Mouse (Mus musculus): ENCODE results near the gene Mastl. TPM values are rescaled to one million over a fixed set of nuclear protein-coding genes. Genes with fewer than 3 reads are reported as not detected.

Mastl gene
- 0.46 and 1.6 TPM in 2 replicates for polyA plus RNA-seq (2012; rRNA removed)

DNA sequence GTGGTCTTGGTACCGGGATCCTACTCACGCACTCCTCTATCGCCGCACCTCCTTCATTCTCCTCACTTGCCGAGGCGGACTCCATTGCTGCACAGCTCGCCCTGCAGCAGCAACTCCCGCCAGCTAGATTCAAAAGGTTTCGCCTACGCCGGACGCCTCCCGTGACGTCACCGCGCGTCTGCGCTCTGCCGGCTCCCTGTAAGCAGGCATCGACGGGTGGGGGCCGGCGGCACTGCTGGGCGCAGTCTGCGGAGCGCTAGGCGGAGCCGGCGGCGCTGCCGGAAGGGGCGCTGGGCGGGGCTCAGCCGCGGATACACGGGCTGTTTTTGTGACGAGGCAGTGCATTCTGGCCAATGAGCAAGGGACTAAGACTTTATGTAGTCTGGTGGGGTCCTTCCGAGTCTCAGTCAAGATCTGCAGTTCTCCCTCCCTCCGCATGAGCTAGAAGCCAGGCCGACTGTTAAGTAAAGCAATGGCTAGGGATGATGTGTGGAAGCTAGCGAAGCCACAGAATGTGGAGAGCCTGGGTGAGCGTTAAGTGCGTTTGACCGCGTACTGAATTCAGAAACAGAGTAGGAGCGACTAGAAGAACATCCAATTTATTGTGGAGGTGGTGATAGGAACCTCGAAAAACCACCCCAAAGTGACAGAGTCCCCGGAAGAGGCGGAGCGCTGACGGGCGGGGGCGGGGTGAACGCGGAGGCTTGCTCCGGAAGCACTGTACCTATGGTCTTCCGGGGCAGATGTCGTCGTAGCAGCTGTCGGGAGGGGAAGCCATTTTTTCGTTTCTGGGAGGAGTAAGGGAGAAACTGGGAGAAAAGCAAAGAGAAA lies at the start of gene Mastl, which contains the start of gene Yme1l1:
Gene Mastl (minus strand): TSS at position 248 of the 831 bp plus-strand sequence.
Gene Yme1l1 (plus strand): TSS at position 593 of the 831 bp plus-strand sequence.
- DNase-seq (ENCODE audit: low read depth, low spot score): peak; percentile 79
- WGBS: 1% methylated on average over 61 of the region's 61 CpGs

DNA sequence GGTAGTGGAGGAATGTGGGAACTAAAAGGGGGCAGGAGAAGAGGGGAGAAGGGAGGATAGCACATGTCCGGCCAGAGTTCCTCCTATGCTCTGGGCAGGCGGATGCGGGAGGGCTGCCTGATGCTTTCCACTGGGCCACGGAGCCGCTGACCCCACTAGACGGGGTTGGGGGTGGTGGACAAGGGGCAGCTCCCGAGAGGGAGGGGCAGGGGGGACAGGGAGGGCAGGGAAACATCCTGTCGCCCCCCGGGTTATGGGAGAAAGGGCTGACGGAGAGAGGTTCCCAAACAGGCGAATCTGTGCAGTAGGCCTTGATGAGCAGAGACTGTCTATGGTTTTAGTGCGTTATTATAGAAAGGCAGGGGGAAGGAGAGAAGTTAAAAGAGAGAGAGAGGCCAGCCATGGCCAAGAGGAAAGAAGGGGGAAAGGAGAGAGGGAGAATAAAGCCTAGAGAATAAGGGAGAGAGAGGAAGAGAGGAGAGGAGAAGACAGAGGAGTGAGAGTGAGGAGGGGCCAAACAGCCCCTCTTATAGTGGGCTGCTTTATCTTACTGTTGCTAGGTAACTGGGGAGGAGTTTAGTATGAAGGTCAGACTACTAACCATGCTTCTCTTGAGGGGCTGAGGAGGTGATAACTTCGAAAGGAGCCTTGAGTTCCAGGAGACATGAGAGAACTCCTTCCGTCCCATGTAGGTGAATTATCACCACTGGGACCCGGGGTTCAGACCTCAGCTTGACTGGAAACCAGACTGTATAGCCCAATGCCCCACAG lies 47.3 kb upstream of the Mastl start:
- WGBS: 65% methylated on average over 15 of the region's 15 CpGs
- no peak for DNase-seq (ENCODE audit: low read depth, low spot score)

DNA sequence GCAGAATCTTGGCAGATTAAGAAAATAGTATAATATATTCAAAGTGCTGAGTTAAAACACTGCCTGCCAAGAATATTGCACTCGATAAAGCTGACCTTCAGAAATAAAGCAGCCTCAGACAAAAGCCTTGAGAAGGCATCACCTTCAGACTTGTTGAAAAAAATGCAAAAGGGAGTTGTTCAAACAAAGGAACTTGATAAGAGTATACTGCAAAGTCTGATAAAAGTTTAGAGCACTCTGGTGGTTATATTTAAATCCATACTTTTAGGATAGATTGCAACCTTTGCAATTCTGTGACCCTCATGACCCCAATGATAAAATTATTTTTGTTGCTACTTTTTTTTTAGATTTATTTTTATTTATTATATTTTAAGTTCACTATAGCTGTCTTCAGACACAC lies 45.2 kb upstream of the Mastl start:
- DNase-seq (ENCODE audit: low read depth, low spot score): no peak
- WGBS: 65% methylated on average over 1 of the region's 1 CpGs

DNA sequence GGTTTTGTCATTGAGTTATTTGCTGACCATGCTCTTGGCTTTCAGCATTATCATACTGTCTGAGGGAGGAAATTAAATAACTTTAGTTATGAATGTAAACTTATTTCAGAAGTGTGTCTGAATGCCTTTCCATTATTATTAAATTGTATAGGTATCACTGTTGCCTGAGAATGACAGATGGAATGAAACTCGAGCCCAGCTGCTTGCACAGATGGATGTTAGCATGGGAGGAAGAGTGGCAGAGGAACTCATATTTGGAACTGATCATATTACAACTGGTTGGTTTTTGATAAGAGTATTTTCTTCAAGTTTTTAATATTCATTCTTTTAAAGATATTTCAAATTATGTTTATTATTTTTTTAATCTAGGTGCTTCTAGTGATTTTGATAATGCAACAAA lies 38.5 kb upstream of the Mastl start:
- DNase-seq (ENCODE audit: low read depth, low spot score): no peak
- 91% methylated on average over 1 of the region's 1 CpGs for WGBS

DNA sequence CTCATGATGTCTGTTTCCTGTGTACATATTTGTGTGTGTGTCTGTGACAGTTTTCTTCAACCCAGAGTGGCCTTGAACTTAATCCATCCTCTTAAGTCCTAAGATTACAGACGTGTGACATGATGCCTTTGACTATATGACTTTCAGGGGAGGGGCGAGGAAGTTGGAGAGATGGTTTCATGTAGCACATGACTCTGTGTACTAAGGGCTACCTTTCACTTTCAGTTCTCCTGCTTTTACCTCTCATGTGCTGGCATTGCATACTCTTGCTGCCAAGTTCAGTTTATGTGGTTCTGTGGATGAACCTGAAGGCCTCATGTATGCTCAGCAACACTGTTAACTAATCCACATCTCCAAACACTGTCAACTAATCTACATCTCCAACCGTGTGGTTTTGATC lies 16.5 kb upstream of the Mastl start:
- 57% methylated on average over 3 of the region's 3 CpGs for WGBS
- no peak for DNase-seq (ENCODE audit: low read depth, low spot score)

DNA sequence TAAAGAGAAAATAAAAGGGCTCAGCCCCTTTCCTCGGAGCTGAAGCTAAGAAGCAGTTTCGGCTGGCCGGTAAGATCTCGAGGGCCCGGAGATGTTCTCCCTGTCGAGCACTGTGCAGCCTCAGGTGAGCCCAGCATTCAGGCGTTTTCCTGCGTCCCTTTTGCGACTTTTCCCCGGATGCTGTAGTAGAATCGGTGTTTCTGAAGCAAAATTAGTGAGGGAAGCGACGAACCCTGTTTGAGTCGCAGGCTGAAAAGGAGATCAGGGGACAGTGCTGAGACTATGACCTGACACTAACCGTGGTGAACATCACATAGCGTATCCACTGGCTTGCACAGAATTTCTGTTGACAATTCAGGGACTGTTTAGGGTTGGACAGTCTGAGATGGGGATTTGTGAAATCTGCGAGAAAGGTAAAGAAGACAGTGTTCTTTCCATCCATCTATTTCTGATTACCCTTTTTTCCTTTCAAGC lies 821 bp upstream of the Mastl start:
- no peak for DNase-seq (ENCODE audit: low read depth, low spot score)
- under 1% methylated on average over 17 of the region's 17 CpGs for WGBS

DNA sequence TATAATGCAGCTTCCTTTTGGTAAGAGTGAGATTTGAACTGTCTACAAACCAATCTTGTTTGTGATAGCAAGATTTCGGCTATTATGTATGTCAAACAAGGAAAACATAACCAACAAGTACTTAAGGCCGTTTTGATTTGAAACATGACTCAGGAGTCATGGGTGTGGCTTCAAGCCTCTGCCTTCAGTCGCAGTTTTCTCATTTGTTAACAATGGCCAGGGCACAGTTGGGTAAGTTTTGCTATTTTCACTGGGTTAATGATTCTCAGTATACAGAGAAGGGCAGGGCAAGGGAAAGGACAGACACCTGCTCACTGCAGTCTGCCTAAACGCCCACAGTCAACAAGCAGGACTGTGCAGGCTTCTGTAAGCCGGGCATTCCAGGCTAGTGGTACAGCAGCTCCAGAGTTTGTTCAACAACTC lies 614 bp downstream of the Mastl start:
- 3% methylated on average over 5 of the region's 5 CpGs for WGBS
- DNase-seq (ENCODE audit: low read depth, low spot score): peak; percentile 64

DNA sequence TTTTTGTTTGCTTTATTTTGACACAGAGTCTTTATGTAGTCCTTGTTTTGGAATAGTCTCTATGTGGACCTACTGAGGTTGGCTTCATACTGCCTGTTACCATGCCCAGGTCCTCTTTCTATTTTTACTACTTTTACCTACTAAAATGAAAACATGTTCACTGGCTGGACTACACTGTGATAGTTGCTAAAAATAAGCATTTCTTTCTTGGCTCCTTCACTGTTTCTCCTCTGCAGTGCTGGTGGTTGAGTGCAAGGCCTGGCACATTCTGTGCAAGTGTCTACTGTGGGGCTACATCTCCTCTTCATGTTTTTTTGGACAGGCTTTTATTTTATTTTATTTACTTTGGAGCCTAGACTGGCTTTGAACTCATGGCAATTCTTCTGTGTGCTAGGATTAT lies 36.3 kb downstream of the Mastl start:
- no peak for DNase-seq (ENCODE audit: low read depth, low spot score)

DNA sequence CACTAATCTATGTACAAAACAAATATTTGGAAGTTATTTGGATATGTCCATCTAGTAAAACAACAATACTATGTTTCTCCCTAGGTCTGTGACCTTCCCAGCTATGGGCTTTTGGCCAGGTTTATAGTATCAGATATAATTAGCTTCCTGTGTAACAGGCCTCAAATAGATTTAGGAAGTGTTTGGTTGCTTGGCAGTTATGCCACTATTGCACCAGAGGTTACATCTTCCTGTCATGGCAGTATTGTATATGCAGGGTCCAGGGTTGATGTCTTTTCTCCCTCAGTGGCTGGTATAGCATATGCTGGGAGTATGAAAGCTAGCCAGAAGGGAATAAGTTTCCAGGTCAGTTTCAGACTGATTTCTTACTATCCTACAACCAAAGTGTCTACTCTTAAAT lies 53.6 kb downstream of the Mastl start:
- no peak for DNase-seq (ENCODE audit: low read depth, low spot score)

DNA sequence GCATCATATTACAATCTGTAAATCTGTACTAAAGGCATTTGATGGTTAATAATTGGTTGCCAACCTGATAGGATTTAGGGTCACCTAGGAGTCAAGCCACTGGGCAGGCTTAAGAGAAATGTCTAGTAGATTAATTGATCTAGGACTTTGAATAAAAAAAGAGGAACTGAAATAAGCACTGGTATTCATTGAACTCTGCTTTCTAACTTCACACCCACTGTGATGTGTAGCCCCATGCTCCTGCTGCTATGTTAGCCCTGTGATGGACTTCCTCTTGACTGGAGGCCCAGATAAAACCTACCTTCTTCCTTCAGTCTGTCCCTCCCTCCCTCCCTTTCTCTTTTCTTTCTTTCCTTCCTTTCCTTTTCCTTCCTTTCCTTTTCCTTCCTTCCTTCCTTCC lies 58.8 kb downstream of the Mastl start:
- no peak for DNase-seq (ENCODE audit: low read depth, low spot score)

DNA sequence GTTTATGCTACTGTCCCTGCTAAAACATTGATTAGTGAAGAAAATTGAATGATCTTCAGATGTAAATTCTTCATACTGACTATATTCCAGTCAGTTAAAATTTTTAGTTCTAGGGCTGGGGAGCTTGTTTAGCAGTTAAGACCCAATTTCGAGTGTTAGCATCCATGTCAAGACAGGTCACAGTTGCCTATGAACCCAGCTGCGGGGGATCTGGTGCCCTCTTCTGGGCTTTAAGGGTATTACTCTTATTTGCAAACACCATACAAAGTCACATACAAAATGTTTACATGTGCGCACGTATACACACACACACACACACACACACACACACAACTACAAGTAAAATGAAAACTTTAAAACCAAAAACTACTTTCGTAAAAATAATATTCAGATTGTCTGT lies 63.6 kb downstream of the Mastl start:
- no peak for DNase-seq (ENCODE audit: low read depth, low spot score)
- 41% methylated on average over 5 of the region's 5 CpGs for WGBS

DNA sequence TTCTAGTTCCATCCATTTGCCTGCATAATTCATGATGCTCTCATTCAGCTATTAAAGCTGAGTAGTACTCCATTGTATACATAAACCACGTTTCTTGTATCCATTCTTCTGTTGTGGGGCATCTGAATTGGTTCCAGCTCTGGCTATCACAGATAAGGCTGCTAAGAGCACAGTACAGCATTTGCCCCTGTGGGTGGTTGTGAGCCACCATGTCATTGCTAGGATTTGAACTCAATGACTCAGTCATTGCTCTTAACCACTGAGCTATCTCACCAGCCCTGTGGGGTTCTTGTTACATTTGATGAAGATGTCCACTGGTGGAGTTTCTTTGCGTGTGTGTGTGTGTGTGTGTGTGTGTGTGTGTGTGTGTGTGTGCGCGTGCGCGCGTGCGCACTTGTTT lies 71.3 kb downstream of the Mastl start:
- WGBS: 93% methylated on average over 8 of the region's 8 CpGs
- no peak for DNase-seq (ENCODE audit: low read depth, low spot score)

DNA sequence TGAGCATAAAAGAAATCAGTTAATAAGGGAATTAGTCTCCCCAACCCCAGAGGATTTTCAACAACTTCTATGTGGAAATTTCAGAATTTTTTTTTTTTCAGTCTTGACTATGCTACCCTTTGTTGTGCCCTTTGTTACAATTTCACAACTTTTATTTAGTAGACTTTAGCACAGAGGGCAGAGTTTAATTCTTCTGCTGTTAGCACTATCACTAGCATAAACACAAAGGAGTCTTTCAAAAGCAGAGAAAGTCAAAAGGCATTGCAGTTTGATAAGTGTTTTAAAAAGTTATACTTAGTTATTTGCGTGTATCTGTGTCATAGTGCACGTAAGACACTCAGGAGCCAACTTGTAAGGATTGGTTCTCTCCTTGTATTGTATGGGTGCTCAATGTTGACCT lies 77.2 kb downstream of the Mastl start:
- no peak for DNase-seq (ENCODE audit: low read depth, low spot score)
- 63% methylated on average over 2 of the region's 2 CpGs for WGBS

DNA sequence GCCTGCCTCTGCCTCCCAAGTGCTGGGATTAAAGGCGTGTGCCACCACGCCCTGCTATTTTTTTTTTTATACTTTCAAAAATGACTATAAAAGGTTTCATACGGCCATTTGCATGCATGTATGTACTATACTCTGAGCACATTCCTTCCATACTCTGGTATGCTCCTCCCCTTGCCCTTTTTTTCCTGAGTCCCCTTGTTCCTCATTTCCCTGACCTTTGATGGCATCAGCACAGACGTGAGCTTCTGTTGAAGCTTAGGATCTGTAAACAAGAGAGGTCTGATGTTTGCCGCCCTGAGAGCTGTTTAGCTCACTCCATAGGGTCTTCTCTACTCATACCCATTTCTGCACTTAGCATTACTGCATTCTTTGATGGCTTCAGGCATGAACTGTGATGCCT lies 78.1 kb downstream of the Mastl start:
- WGBS: 79% methylated on average over 5 of the region's 5 CpGs

DNA sequence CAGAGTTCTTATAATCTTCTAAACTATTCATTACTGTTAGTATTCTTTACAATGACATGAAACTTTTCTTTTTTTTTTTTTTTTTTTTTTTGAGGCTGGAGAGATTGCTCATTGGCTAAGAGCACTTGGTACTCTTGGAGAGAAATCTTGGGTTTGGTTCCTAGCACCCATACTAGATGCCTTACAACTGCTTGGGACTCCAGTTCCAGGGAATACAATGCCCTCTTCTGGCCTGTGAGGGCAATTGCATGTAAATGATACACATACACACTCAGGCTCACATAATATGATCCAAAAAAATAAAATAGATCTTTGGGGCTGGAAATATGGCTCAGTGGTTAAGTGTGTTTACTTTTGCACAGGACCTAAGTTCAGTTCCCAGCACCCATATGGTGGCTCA lies 79.0 kb downstream of the Mastl start:
- DNase-seq (ENCODE audit: low read depth, low spot score): no peak

More for the DNA sequence above, 78.1 kb downstream of the Mastl start:
- no peak for DNase-seq (ENCODE audit: low read depth, low spot score)

DNA sequence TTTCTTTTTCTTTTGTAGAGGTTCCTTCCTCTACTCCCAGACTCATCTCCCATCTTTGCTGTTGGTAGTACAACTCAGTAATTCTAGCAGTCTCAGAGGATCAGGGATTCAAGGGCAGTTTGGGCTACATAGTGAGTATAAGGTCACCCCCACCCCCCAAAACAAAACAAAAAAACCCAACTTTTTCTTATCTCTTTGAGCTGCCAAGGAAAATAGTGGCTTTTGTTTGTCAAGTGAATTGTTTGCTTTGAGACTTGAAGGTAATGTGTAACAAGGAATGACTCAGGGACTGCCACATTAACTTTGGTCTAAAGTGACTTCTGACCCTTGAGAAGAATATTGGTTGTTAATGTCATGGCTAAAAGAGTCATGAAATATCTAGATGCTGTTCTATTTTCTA lies 80.0 kb downstream of the Mastl start:
- DNase-seq (ENCODE audit: low read depth, low spot score): no peak

DNA sequence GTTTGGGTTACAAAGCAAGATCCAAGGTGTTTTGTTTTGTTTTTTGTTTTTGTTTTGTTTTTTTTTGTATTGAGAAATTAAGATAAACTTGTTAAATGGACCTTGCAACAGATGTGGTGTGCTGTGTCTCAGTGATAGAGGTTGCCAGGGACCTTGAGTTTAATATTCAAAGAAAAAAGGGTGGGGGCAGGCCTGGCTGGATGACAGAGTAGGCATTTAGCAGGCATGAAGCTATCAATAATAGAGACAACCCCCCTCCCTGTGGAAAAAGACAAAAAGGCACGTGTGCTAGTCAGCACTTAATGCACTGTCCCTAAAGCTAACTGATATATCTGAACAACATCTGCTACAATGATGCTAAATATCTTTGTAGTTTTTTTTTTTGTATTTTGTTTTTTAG lies 84.4 kb downstream of the Mastl start:
- 81% methylated on average over 1 of the region's 1 CpGs for WGBS
- no peak for DNase-seq (ENCODE audit: low read depth, low spot score)

DNA sequence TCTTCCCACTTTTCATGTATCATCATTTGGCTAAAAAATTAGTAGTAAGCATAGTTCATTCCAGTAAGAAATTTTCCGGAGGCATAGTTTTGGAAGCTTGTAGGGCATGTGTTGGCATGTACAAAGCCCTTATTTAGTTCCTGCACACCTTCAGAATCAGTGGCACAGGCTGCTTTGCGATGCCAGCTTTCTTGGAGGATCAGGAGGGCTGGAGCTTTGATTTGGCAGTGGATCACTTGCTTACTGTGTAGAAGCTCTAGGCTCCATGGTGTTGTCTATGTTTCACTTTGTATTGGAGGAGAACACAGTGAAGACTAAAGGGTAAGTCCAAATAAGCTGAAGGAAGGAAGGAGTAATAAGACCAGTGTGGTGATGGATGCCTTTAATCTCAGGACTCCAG lies 85.3 kb downstream of the Mastl start:
- WGBS: 86% methylated on average over 2 of the region's 2 CpGs
- DNase-seq (ENCODE audit: low read depth, low spot score): no peak

DNA sequence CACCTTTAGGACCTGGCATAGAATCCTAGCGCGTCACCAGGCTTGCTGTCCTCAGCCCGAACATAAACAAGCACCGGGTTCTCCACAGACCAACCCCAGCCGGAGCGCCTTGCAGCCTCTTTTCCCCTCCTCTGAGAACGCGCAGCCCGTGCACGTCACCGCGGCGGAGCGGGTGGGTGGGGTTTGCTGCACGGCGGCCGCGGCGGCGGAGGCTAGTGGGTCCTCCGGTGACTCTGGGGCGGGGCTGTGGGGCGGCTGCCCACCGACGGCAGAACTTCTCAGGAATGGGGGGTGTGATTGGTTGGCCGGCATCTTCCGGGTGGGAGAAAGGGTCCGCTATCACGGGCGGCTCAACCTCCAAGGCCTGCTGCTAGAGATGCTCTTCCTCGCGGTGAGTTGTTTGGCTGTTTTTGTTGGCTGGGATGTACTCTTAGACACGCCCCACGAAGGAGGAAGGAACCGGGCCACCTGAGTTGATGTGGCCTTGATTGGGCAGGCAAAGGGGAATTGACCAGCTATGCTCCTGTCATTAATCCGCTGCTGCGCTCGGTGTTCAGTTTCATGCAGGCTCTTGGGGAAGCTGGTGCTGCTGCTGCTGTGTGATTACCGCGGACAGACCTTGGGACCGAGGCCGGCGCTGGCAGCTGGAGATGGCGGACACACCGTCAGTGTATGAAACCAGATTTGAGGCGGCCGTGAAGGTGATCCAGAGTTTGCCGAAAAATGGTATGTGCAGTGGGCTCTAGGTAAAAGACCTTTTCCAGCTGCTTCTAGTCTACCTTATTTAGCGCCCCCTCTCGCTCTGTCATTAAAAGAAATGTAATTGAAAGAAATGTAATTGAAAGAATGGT lies 86.7 kb downstream of the Mastl start:
- 1% methylated on average over 50 of the region's 50 CpGs for WGBS
- peak; percentile 59 for DNase-seq (ENCODE audit: low read depth, low spot score)

DNA sequence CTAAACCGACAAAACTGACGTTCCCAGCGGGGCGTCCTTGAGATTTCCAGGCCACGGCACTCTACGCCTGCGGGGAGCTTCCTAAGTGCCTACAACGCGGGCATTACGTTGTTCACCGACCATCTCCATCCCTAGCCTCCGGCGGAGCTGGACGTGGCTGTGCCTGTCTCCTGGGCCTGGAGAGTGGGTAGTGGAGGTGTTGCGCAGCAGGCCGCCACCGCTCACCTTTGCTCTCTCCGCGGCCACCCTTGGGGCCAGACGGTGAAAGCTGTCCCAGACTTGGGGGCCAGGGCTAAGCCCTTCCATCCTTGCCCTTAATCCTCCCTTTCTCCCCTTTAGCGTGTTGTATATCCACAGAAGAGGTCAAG lies 87.5 kb downstream of the Mastl start:
- DNase-seq (ENCODE audit: low read depth, low spot score): no peak
- under 1% methylated on average over 21 of the region's 21 CpGs for WGBS

All from large intestine, adult 2 months (tissue).